Mouse (Mus musculus) megakaryocyte, embryonic 14.5 days (primary cell): ENCODE measurements around the gene Rnf11.

ENCODE experiments used
- FLI1 ChIP-seq: IDR thresholded peaks from 2 replicates; pipeline ENCODE4 v1.6.1; 2012; ENCODE audit warnings: low read length, inconsistent platforms, mixed read lengths
- GATA1 ChIP-seq: IDR thresholded peaks from 3 replicates; pipeline ENCODE4 v1.6.1; 2012; ENCODE audit warnings: mixed read lengths, low read length, inconsistent platforms, borderline replicate concordance

- TF ChIP-seq GATA1, result no peak
- no peak for TF ChIP-seq FLI1
Measured at GRCm38 (mm10) chr4:109488812-109489211, 4.3 kb upstream of the Rnf11 start.
